Mouse (Mus musculus): Measurements from ENCODE around the gene Reg3b. TPM values are rescaled to one million over a fixed set of nuclear protein-coding genes. Genes with fewer than 3 reads are reported as not detected.
"Not testable (repeated sequence)": the region's sequence is repeated elsewhere in the genome, so short reads cannot be mapped to it uniquely, and the experiment has no call there.

Gene Reg3b
- polyA plus RNA-seq (2015; fragmentation: Nextera tagmentation; extraction: Ambion mirVana) = 1.1 and 1.3 TPM in 2 replicates

DNA sequence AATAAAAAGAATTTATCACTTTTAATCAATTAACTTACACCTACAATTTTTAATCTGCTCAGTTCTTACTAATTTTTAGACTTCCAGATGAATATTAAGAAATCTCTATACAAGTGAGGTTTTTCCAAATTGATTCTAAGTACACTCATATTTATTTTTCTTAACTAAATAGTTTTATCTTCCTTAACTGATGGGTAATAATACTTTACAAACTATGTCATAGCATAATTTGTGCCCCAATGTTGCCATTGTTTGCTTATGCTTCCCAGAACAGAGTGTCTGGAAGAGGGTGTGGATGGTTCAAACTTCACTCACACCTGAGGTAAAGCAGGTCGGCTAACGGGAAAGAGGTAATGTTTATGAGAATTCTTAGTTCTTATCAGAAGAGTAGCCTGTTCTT lies at the start of gene Reg3b:
Gene Reg3b, plus strand, starts transcription at position 301 of the 400 bp plus-strand sequence.
- H3K4me1 ChIP-seq (replicated peaks) = no peaks in the 10 kb centered on the region
- no peaks in the 10 kb centered on the region for H3K9me3 ChIP-seq
- no peak within 1 kb of the TSS for H3K9ac ChIP-seq
- no peaks in the 10 kb centered on the region for H3K27me3 ChIP-seq
- ATAC-seq (ENCODE audit: low read depth) = no peak
- H3K4me3 ChIP-seq = no peak within 1 kb of the TSS
- H3K4me2 ChIP-seq = no peak within 1 kb of the TSS
- H3K36me3 ChIP-seq = no peaks in the 10 kb centered on the region
- 93% methylated on average over 2 of the region's 2 CpGs for WGBS
- H3K27ac ChIP-seq (replicated peaks) = no peak within 1 kb of the TSS

DNA sequence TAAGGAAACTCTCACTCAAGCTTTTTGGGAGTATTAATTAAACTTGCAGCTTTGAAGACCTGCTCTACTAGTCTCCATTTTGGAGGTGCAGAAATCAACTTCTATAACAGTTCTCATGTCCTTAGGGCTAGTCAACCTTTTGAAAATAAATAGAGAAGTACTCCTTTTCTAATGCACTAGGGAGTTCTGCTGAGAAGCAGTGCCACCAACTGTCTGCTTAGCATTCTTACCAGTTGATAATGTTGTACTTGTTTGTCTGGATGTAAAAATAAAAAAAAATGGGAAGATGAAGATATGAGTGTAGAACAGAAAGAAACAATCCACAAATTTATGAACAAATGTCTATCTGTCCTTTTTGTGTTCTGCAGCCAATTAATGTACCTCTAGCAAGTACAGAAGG lies 42.7 kb upstream of the Reg3b start:
- ATAC-seq (ENCODE audit: low read depth) = no peak
- no peak overlapping the region for H3K27ac ChIP-seq (replicated peaks)
- H3K27me3 ChIP-seq = no peaks in the 10 kb centered on the region
- H3K9me3 ChIP-seq = no peaks in the 10 kb centered on the region
- no peak overlapping the region for H3K4me3 ChIP-seq
- H3K36me3 ChIP-seq = no peaks in the 10 kb centered on the region
- no peak overlapping the region for H3K4me2 ChIP-seq
- no peak overlapping the region for H3K9ac ChIP-seq
- H3K4me1 ChIP-seq (replicated peaks) = no peaks in the 10 kb centered on the region

DNA sequence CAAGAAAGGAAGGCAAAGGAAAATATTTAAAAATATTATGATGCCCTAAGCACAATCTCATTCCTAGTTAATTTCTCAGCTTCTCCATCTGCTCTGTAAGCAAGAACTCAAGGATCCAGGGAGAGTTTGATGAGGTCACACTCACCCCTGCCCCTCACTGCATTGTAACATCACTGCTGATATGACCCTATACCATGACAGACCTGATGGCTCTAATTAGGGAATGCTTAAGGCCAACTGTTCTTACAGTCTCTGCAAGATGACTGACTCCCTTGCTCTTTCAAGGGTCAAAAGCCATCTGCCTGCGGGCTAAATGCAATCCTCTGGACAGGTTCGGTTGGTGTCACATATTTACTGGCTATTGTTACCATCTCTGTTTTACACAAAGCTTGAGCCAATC lies 41.3 kb upstream of the Reg3b start:
- Histone ChIP-seq H3K9me3 (no peaks in the 10 kb centered on the region), H3K4me1 (replicated peaks) (no peaks in the 10 kb centered on the region), H3K9ac (no peak overlapping the region), H3K27ac (replicated peaks) (no peak overlapping the region), H3K36me3 (no peaks in the 10 kb centered on the region), H3K4me2 (no peak overlapping the region), H3K4me3 (no peak overlapping the region), H3K27me3 (no peaks in the 10 kb centered on the region)
- ATAC-seq (ENCODE audit: low read depth) = no peak
- WGBS = 66% methylated on average over 2 of the region's 2 CpGs

DNA sequence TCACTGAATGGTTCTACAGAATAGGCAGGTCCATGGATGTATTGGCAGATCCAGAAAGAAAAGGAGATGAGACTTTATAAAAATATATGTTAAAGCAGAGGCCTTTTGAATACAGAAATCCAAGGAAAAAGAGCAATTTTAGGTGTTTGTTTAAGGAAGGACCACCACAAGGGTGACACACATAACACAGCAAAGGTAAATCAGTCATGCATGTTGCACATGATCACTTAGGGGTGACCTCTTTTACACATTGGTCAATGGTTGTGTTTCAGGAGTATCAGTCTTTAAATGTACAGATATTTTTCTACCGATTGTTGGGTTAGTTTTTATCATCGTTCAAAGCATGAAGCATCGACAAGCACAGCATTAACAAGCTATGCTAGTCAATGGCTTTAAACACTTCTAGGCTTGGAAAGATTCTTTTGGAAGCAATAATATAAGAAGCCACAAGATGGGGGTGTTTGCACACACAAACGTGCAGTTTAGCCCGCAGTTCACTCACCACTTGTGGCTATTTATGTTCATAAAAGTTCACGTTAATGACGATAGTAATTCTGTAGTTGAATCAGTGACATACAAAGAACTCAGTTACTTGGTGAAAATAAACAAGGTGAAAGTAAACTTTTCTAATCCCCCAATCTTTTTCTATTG lies 38.4 kb upstream of the Reg3b start:
- peak; percentile 74; the same call in 1 of the 2 replicates for ATAC-seq (ENCODE audit: low read depth)
- Histone ChIP-seq H3K27me3 (no peaks in the 10 kb centered on the region), H3K4me3 (no peak overlapping the region), H3K36me3 (no peaks in the 10 kb centered on the region), H3K27ac (replicated peaks) (no peak overlapping the region), H3K9me3 (no peaks in the 10 kb centered on the region), H3K9ac (no peak overlapping the region), H3K4me1 (replicated peaks) (no peaks in the 10 kb centered on the region), H3K4me2 (no peak overlapping the region)
- 37% methylated on average over 7 of the region's 7 CpGs for WGBS

DNA sequence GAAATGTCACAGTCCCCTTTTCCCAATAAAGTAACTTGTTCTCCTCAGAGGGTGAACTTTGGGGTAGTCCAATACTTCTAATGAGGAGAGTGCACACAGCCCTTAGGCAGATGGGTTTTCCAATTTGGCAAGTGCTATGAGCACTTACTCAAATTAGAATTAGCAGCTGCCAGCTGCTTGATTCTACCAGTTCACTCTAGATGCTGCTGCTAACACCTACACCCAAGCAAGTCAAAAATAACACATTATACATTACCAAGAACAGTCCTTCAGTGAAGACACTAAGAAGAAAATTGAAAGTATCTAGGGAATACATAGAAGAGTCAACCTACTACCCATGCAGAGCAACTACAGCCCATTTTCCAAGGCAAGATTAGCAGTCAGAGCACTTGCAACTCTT lies 30.2 kb upstream of the Reg3b start:
- H3K4me2 ChIP-seq = no peak overlapping the region
- H3K27ac ChIP-seq (replicated peaks) = no peak overlapping the region
- H3K4me1 ChIP-seq (replicated peaks) = no peaks in the 10 kb centered on the region
- no peak for ATAC-seq (ENCODE audit: low read depth)
- H3K36me3 ChIP-seq = no peaks in the 10 kb centered on the region
- no peak overlapping the region for H3K4me3 ChIP-seq
- no peaks in the 10 kb centered on the region for H3K9me3 ChIP-seq
- no peaks in the 10 kb centered on the region for H3K27me3 ChIP-seq
- no peak overlapping the region for H3K9ac ChIP-seq

DNA sequence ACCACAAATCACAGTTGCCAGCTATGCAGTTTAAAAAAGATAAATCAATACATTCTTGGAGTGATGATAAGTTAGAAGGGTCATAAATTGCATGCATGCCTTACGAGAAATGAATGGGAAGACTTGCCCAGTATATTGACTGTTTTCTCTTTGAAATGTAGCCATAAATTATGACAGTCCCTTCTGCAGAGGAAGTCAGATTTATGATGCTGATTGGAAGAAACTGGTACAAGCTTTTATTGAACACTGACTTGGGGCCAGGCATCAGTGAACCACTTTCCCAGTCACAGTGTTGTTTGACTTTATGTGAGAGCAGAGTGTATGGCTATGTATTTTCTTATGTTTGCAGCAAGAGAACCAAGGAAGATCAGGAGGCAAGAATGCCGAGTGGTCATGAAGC lies 28.8 kb upstream of the Reg3b start:
- Histone ChIP-seq H3K4me3 (no peak overlapping the region), H3K9ac (no peak overlapping the region), H3K4me2 (no peak overlapping the region), H3K36me3 (no peaks in the 10 kb centered on the region), H3K4me1 (replicated peaks) (no peaks in the 10 kb centered on the region), H3K27me3 (no peaks in the 10 kb centered on the region), H3K9me3 (no peaks in the 10 kb centered on the region), H3K27ac (replicated peaks) (no peak overlapping the region)
- ATAC-seq (ENCODE audit: low read depth) = 0 out of 2 replicates have a peak, but pooled peaks have one; percentile 19
- 59% methylated on average over 2 of the region's 2 CpGs for WGBS

DNA sequence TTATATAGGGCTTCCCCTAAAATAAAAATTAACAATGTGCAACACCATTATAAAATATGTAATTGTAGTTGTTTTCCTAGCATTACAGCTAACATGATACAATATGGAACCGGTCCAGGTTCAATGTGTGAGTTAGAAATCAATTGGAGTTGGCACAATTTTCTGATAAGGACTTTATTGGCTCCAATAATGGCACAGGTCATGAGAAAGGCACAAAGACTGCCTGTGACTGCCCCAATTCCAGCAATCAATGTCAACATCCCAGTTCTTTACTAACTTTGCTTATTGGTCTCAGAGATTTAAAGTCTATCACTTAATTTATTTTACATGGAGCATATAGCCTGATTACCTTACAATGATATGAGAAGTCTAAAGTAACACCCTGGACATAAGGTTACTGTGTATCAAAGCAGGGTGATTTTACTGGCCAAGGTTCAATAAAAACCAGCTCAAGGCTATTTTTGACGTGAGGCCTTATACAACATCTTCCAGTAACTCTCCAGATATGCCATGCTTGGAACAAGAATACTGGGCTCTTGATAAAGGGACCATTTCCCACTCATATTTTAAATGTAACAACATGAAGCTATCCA lies 8.4 kb upstream of the Reg3b start:
- 75% methylated on average over 2 of the region's 2 CpGs for WGBS
- no peaks in the 10 kb centered on the region for H3K4me1 ChIP-seq (replicated peaks)

DNA sequence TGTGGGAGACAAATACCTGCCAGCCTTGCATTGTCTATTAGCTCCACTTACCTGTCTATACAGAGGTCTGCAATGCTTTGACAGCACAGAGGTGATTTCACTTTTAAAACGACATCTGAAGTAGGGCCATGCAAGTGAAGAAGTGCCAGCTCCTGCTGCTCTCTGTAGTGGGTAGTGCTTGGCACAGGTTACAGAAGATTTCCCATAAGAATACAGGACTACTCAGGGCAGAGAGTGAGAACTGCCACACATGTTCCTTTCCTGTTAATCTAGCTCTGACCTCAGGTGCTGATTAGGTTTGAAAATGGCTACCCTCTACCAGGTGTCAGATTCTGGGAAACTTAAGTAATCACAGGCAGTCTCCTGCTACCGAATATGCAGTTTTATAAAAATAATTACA lies 8.3 kb downstream of the Reg3b start, which contains the start of gene Reg3d:
Gene Reg3d, minus strand, starts transcription at position 101 of the 400 bp plus-strand sequence.
- Histone ChIP-seq H3K36me3 (no peaks in the 10 kb centered on the region), H3K27ac (replicated peaks) (no peak within 1 kb of the TSS), H3K4me3 (no peak within 1 kb of the TSS), H3K4me2 (no peak within 1 kb of the TSS), H3K9me3 (no peaks in the 10 kb centered on the region), H3K4me1 (replicated peaks) (no peaks in the 10 kb centered on the region), H3K27me3 (no peaks in the 10 kb centered on the region), H3K9ac (no peak within 1 kb of the TSS)
- ATAC-seq (ENCODE audit: low read depth) = no peak
- WGBS = 82% methylated on average over 2 of the region's 2 CpGs

More for the DNA sequence above, 8.4 kb upstream of the Reg3b start:
- Histone ChIP-seq H3K9me3 (no peaks in the 10 kb centered on the region), H3K36me3 (no peaks in the 10 kb centered on the region), H3K4me2 (no peak overlapping the region), H3K9ac (no peak overlapping the region), H3K27ac (replicated peaks) (no peak overlapping the region), H3K4me3 (no peak overlapping the region), H3K27me3 (no peaks in the 10 kb centered on the region)
- ATAC-seq (ENCODE audit: low read depth) = no peak

DNA sequence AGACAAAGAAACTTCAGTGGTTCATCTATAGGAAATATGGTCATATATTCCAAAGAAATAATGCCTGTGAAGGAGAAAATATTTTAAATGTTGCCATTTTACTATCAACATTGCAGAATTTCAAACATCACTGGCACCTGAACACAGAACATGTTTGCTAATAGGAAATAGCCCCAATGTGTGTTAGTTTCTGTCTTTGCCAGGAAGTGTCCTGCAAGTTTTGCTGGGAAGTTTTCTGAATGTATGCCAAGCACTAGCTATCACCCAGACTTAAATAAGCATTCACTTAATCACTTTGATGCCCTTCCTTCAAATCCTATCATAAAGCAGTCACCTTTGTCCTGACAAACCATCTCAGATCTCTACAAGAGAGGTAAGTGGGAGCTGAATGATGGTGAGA lies 10.0 kb downstream of the Reg3b start, which contains the start of gene Reg3a:
Gene Reg3a, plus strand, starts transcription at position 301 of the 400 bp plus-strand sequence.
- Histone ChIP-seq H3K9ac (no peak within 1 kb of the TSS), H3K27ac (replicated peaks) (no peak within 1 kb of the TSS), H3K4me2 (no peak within 1 kb of the TSS), H3K4me1 (replicated peaks) (no peaks in the 10 kb centered on the region), H3K4me3 (no peak within 1 kb of the TSS), H3K9me3 (no peaks in the 10 kb centered on the region), H3K27me3 (no peaks in the 10 kb centered on the region), H3K36me3 (no peaks in the 10 kb centered on the region)
- ATAC-seq (ENCODE audit: low read depth) = no peak

DNA sequence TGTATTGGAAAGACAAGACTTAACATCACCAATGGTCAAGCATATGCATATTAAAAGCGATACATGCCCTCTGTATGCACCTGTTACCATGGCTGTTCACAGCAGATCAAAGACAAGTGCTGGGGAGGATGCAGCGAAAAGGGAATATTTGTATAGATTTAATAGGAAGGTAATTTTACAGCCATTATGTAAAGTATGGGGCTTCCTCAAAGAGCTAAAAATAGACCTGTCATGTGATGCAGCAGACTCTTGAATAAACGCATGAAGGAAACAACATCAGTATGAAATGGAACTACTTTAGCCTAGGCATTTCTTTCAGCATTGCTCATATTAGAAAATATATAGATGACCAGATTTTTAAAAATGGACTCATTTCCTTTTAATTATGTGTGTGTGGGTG lies 15.2 kb downstream of the Reg3b start:
- Histone ChIP-seq H3K9me3 (no peaks in the 10 kb centered on the region), H3K4me2 (no peak overlapping the region), H3K4me3 (no peak overlapping the region), H3K9ac (no peak overlapping the region), H3K4me1 (replicated peaks) (no peaks in the 10 kb centered on the region), H3K36me3 (no peaks in the 10 kb centered on the region), H3K27ac (replicated peaks) (no peak overlapping the region), H3K27me3 (no peaks in the 10 kb centered on the region)
- ATAC-seq (ENCODE audit: low read depth) = no peak
- WGBS = 89% methylated on average over 3 of the region's 3 CpGs

DNA sequence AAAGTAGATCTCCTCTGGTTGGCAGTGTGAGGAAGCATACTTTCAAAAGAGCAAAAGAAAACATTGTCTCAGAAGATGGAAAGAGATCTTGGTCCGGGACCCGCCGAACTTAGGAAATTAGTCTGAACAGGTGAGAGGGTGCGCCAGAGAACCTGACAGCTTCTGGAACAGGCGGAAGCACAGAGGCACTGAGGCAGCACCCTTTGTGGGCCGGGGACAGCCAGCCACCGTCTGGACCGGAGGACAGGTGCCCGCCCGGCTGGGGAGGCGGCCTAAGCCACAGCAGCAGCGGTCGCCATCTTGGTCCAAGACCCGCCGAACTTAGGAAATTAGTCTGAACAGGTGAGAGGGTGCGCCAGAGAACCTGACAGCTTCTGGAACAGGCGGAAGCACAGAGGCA lies 24.9 kb downstream of the Reg3b start, which contains the start of gene Reg2:
Gene Reg2, plus strand, starts transcription at position 301 of the 400 bp plus-strand sequence.
- not testable (repeated sequence) for H3K9me3 ChIP-seq; H3K4me2 ChIP-seq; H3K36me3 ChIP-seq; H3K9ac ChIP-seq; H3K27me3 ChIP-seq; ATAC-seq (ENCODE audit: low read depth); H3K4me3 ChIP-seq; H3K27ac ChIP-seq (replicated peaks); H3K4me1 ChIP-seq (replicated peaks)
- 98% methylated on average over 4 of the region's 17 CpGs for WGBS

DNA sequence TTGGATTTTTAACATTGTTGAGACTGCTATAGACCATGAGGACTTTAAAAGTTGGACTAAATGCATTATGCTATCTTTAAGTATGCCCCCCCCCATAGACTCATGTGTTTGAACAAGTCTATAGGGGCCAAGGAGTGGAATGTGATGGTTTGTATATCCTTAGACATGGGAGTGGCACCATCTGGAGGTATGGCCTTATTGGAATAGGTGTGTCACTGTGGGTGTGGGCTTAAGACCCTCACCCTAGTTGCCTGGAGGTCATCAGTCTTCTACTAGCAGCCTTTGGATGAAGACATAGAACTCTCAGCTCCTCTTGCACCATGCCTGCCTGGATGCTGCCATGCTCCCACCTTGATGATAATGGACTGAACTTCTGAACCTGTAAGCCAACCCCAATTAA lies 52.0 kb downstream of the Reg3b start, which contains the start of gene Reg1:
Gene Reg1, plus strand, starts transcription at position 301 of the 400 bp plus-strand sequence.
- not testable (repeated sequence) for H3K9ac ChIP-seq; ATAC-seq (ENCODE audit: low read depth); H3K27me3 ChIP-seq; H3K27ac ChIP-seq (replicated peaks); H3K4me3 ChIP-seq; H3K9me3 ChIP-seq; H3K4me1 ChIP-seq (replicated peaks); H3K4me2 ChIP-seq; H3K36me3 ChIP-seq

All from neural tube, embryonic 13.5 days (tissue).